Mouse (Mus musculus) bone marrow, adult 2 months (tissue): ENCODE measurements around the gene Tmc2.

Experiments used
- CTCF ChIP-seq: fragments of 200-500 bp; IDR thresholded peaks from 2 replicates; pipeline ENCODE4 v1.5.1; 2011; ENCODE audit warnings: low read length, control low read depth; ENCODE audit not compliant: control insufficient read depth, insufficient read depth
- POLR2A ChIP-seq: fragments of 200-500 bp; IDR thresholded peaks from 2 replicates; pipeline ENCODE4 v1.6.1; 2011; ENCODE audit warnings: low read depth, mild to moderate bottlenecking, control low read depth, low read length, borderline replicate concordance; ENCODE audit not compliant: control insufficient read depth

DNA sequence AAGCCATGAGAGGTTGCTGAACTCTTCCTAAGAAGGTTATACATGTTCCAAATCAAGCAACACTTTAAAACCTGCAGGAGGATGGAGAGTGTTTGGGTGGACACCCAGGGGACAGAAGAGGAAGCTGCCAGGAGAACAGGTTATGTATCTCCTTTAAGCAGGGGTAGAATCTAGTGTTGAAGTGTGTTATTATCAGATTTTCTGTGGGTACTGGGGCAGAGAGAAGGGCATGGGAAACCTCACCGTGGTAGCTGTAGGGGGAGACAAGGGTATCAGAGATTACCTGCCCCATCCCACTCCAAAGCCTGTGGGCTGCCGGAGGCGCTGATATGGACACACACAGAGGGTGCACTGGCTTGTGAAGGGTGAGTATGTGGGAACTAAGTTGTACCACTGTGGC is 98.0 kb downstream of the Tmc2 start:
- TF ChIP-seq POLR2A (no peak), CTCF (no peak)
